Mouse (Mus musculus): ENCODE results near the gene Gm29276.
"Not testable (repeated sequence)": the region's sequence is repeated elsewhere in the genome, so short reads cannot be mapped to it uniquely, and the experiment has no call there.

DNA sequence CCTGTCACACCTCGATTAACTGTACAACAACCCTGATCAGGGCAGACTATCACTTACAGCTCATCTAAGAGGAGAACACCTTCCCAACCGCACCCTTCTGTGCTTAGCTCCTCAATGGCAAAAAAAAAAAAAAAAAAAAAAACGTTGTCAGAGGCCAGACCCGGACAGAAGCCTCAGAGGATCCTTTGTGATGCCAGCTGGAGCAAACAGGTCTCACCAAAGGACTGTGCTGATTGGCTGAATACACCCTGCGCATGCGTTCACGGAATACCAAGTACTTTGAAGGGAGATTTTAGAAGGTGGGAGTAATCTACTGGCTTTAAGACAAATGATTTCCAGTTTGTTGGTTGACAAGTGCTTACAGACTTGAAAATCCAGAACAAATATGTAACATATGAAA lies at the start of gene Gm29276:
- not testable (repeated sequence) for TF ChIP-seq POLR2A (IDR thresholded peaks at IDR 0.05; ENCODE audit: borderline replicate concordance, insufficient read depth, low read length); CTCF (IDR thresholded peaks at IDR 0.05; ENCODE audit: borderline replicate concordance, insufficient read depth, low read depth, low read length)

Data from cerebellum, adult 2 months (tissue).